Mouse (Mus musculus) intestine, embryonic 16.5 days (tissue): ENCODE measurements around the gene Syt17. TPM values are rescaled to one million over a fixed set of nuclear protein-coding genes. Genes with fewer than 3 reads are reported as not detected.

Experiments
- ATAC-seq: fragments of 200-750 bp; cut with Nextera tagmentation; 2 replicates; pipeline ENCODE4 v1.8.0; 2017; ENCODE audit warnings: moderate TSS enrichment, moderate library complexity
- H3K27ac ChIP-seq: fragments of 300-500 bp; sonication (generic); 2 replicates; pipeline ENCODE4 v1.5.1; 2014; ENCODE audit warnings: mild to moderate bottlenecking, low read length
- H3K27me3 ChIP-seq: fragments of 300-500 bp; sonication (generic); replicated peaks from 2 replicates; pipeline ENCODE4 v1.6.1; 2014; ENCODE audit warnings: low read length, control low read depth, mixed read lengths; ENCODE audit not compliant: control insufficient read depth, insufficient read depth
- H3K36me3 ChIP-seq: fragments of 300-500 bp; sonication (generic); 2 replicates; pipeline ENCODE4 v1.6.1; 2014; ENCODE audit warnings: low read length, control low read depth; ENCODE audit not compliant: control insufficient read depth, insufficient read depth
- H3K4me1 ChIP-seq: fragments of 300-500 bp; sonication (generic); 2 replicates; pipeline ENCODE4 v1.6.1; 2014; ENCODE audit warnings: low read length, control low read depth, mixed read lengths; ENCODE audit not compliant: control insufficient read depth, insufficient read depth
- H3K4me2 ChIP-seq: fragments of 300-500 bp; sonication (generic); 2 replicates; pipeline ENCODE4 v1.6.1; 2014; ENCODE audit warnings: low read depth, low read length, control low read depth
- H3K4me3 ChIP-seq: fragments of 300-500 bp; sonication (generic); 2 replicates; pipeline ENCODE4 v1.5.1; 2014; ENCODE audit warnings: mild to moderate bottlenecking, low read length
- H3K9ac ChIP-seq: fragments of 300-500 bp; sonication (generic); 2 replicates; pipeline ENCODE4 v1.6.1; 2014; ENCODE audit warnings: low read depth, low read length
- H3K9me3 ChIP-seq: fragments of 300-500 bp; sonication (generic); 2 replicates; pipeline ENCODE4 v1.6.1; 2016; ENCODE audit warnings: low read length, control low read depth; ENCODE audit not compliant: control insufficient read depth
- WGBS: fragments of 180-500 bp; shearing (Covaris S2); extraction: QIAGEN DNeasy Blood & Tissue Kit; methylation state at CpG from one replicate; pipeline ENCODE4 v1.1.7; 2014; 5-methylcytosine and 5-hydroxymethylcytosine counted together
- polyA plus RNA-seq: library from polyadenylated mRNA; unstranded; fragments of >200 nt; fragmentation: Nextera tagmentation; extraction: Ambion mirVana; gene quantifications from 2 replicates; pipeline ENCODE4 v1.2.1, GENCODE M21; 2015

Syt17 gene
- polyA plus RNA-seq, 1 experiment from 2014 or later: 5.1 TPM

DNA sequence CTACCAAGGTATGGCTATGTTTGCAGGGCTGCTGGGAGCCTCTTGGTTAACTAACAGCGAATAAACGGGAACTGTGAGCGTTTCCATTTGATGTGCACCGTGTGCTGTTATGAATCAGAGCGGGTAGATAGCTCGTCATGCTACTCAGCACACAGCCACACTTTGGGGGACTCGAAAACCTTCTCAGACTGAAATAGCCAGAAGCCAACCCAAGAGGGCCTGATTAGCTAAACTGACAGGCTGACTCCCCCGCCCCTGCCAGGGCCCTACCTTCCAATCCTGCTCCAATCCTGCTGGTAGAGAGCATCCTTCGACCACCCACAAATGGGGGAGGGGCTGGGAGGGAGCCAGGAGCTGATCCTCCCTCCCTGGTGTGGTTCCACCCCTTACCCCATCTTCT lies 4.7 kb downstream of the Syt17 start:
- 0 out of 2 replicates have a peak, but pooled peaks cover 5% of the 10 kb centered on the region for H3K4me1 ChIP-seq
- H3K9ac ChIP-seq: no peak overlapping the region
- H3K36me3 ChIP-seq: no peaks in the 10 kb centered on the region
- H3K9me3 ChIP-seq: no peaks in the 10 kb centered on the region
- H3K4me3 ChIP-seq: no peak overlapping the region
- no peak overlapping the region for H3K4me2 ChIP-seq
- WGBS: 10% methylated on average over 9 of the region's 9 CpGs
- H3K27me3 ChIP-seq: no peaks in the 10 kb centered on the region; the same call in 1 of the 2 replicates
- ATAC-seq: no peak
- H3K27ac ChIP-seq: no peak overlapping the region

DNA sequence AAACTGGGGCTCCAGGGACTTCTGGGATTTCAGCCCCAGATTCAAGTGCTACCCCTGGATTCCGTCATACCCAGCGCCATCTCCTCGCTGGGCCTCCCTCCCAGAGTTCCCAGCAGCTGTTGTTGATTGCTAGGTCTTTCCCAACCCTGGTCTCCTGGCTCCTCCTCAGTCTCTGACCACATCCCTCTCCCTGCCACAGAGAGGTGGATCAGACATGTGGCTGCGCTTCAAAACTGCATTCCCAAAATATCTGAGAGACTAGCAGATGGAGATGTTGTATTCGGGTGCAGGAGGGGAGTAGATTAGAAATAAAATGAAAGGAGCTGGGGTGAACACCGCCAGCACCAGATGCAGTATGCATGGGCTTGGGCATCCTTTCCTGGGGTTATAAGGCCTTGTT lies 6.5 kb downstream of the Syt17 start:
- H3K4me1 ChIP-seq: no peaks in the 10 kb centered on the region
- no peak overlapping the region for H3K4me2 ChIP-seq
- 70% methylated on average over 6 of the region's 6 CpGs for WGBS
- no peak overlapping the region for H3K4me3 ChIP-seq
- no peaks in the 10 kb centered on the region; the same call in 1 of the 2 replicates for H3K27me3 ChIP-seq
- H3K9ac ChIP-seq: no peak overlapping the region
- H3K36me3 ChIP-seq: no peaks in the 10 kb centered on the region
- H3K27ac ChIP-seq: no peak overlapping the region
- no peak for ATAC-seq
- H3K9me3 ChIP-seq: no peaks in the 10 kb centered on the region

DNA sequence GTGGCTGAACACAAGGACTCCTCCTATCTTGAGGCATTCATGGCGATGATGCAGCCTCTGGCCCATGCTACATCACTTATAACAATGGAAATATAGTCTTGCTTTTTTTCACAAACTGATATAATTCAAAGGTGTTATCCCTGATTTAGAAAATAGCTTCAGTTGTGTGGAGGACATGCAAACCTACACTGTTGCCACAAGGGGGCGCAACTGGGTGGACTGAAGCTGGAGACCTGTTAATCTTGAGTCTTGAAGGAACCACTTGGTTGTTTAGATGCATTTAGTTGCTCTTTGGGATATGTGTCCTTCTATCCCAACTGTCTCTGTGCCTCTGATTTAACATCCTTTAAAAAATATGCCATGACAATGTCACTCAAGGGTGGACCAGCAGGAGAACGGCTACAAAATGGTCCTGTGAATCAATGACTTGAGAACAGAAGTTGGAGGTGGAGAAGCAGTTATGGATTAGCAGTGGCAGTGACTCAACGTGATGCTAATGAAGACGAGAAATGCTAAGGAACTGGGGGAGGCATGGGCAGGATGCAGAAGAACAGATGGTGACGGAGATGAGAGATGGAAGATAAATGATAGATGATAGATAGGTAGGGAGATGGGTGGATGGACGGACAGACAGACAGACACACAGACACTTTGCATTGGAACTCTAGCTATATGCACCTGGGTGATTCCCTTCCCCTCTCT lies 10.8 kb downstream of the Syt17 start:
- H3K27ac ChIP-seq: no peak overlapping the region
- H3K9me3 ChIP-seq: no peaks in the 10 kb centered on the region
- no peaks in the 10 kb centered on the region for H3K36me3 ChIP-seq
- no peaks in the 10 kb centered on the region for H3K27me3 ChIP-seq
- 62% methylated on average over 7 of the region's 7 CpGs for WGBS
- H3K4me2 ChIP-seq: no peak overlapping the region
- H3K4me3 ChIP-seq: no peak overlapping the region
- no peaks in the 10 kb centered on the region for H3K4me1 ChIP-seq
- no peak overlapping the region for H3K9ac ChIP-seq
- no peak for ATAC-seq

DNA sequence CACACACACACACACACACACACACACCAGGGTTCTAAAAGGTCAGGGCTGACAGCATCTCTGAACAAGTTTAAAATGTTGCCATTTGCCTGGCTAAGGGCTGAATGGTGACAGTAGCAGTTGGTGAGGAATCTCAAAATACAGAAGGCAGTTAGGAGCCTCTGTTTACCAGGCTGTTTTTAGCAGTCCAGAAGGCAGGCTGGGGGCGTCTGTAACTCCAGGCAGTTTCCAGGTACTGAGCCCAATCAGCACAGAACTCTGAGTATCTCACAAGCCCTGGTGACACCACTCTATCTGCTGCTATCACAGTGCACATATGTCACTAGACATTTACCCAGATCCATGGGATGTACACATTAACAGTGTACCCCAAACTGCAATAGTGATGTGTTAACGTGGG lies 19.1 kb downstream of the Syt17 start:
- WGBS: 69% methylated on average over 2 of the region's 2 CpGs
- Histone ChIP-seq H3K27me3 (no peaks in the 10 kb centered on the region), H3K4me1 (no peaks in the 10 kb centered on the region), H3K9me3 (no peaks in the 10 kb centered on the region), H3K9ac (no peak overlapping the region), H3K36me3 (no peaks in the 10 kb centered on the region), H3K27ac (no peak overlapping the region), H3K4me3 (no peak overlapping the region), H3K4me2 (no peak overlapping the region)
- no peak for ATAC-seq

DNA sequence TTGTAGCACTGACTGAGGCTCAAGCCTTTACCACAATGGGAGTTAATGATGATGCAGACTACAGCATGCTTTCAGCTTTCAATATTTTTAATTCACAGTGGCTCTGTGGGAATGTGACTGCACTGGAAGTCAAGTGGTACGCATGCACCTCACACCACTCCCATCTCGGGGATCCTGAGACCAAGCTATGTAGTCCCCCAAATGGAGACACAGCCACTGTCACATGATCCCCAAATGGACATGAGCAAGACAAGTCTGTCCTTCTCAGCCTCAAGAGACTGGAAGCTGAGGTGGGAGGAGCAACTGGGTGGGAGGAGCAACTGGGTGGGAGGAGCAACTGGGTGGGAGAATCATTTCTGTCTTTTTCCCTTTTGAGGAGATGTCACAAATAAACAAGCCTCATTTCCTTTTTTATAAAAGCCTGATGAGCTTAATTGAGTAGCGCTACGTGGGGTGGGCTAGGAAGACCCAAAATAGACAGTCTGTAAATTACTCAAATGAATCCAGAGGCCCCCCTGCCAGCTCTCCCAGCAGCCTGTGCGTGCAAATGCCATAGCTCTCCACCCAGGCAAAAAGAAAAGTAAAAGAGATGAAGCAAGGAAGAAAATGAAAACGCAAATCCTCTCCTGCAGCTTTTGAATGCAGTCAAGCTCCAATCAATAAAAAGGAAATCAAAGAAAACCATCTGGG lies 28.4 kb downstream of the Syt17 start:
- Histone ChIP-seq H3K27me3 (no peaks in the 10 kb centered on the region), H3K27ac (no peak overlapping the region), H3K4me2 (no peak overlapping the region), H3K36me3 (no peaks in the 10 kb centered on the region), H3K4me1 (no peaks in the 10 kb centered on the region), H3K4me3 (no peak overlapping the region), H3K9ac (no peak overlapping the region), H3K9me3 (no peaks in the 10 kb centered on the region)
- ATAC-seq: no peak
- 60% methylated on average over 6 of the region's 6 CpGs for WGBS

DNA sequence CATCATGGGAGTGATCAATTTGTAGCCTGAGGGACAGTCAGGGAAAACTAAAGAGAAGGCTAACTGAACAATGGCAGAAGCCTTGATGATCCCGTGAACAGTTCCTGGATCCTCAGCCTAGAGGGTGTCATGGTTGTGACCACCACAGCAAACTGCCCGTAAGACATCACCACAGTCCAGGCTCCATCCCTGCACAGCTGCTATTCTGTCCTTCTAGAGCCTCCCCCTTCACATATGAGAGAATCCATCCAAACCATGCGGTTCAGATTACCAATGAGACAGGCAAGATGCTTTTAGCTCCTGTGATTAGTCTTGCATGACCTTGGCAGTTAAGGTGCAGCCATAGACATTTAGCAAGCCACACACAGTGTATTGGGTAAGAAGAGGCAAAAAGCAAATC lies 33.8 kb downstream of the Syt17 start:
- H3K4me1 ChIP-seq: no peaks in the 10 kb centered on the region
- H3K27ac ChIP-seq: no peak overlapping the region
- no peaks in the 10 kb centered on the region for H3K36me3 ChIP-seq
- no peak overlapping the region for H3K9ac ChIP-seq
- ATAC-seq: no peak
- H3K9me3 ChIP-seq: no peaks in the 10 kb centered on the region
- H3K4me3 ChIP-seq: no peak overlapping the region
- H3K4me2 ChIP-seq: no peak overlapping the region
- 86% methylated on average over 3 of the region's 3 CpGs for WGBS
- no peaks in the 10 kb centered on the region for H3K27me3 ChIP-seq

DNA sequence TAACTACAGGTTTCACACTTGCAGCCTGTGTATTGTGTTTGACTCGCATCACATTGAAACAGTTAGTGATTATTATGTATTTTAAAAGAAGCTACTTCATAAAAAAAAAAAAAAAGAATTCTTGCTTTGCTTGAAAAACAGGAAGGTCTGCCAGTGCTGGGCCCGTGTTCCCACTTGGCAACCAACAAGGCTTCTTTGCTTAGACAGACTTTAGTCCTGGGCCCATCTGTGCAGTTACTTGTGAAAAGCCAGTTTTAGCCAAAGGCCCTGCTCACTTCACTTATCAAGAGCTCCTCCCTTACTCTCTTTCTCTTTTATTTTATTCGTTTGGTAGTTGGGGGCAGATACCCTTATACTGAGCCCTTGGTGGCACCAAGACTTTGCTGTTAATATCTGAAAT lies 36.1 kb downstream of the Syt17 start:
- H3K4me3 ChIP-seq: no peak overlapping the region
- H3K27me3 ChIP-seq: no peaks in the 10 kb centered on the region
- no peak for ATAC-seq
- no peaks in the 10 kb centered on the region for H3K4me1 ChIP-seq
- H3K9ac ChIP-seq: no peak overlapping the region
- H3K9me3 ChIP-seq: no peaks in the 10 kb centered on the region
- H3K27ac ChIP-seq: no peak overlapping the region
- WGBS: 75% methylated on average over 3 of the region's 3 CpGs
- no peak overlapping the region for H3K4me2 ChIP-seq
- no peaks in the 10 kb centered on the region for H3K36me3 ChIP-seq

DNA sequence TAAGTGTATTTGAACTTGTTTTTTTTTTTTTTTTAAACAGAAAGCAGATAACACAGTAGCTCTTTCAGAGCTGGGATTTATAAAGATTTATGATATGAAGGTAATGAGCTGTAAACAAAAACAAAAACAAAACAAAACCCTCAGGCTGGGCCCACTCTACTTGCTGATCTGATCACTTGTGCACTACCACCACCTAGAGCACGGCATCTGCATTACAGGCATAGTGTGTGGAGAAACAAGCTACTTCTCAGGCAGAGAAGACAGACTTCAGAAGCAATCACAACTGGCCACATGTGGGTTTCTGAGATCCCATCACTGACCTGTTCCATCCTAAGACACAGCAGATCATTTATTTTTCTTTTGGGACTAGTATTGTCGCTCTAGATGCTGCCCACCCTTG lies 38.6 kb downstream of the Syt17 start:
- H3K27me3 ChIP-seq: no peaks in the 10 kb centered on the region
- no peaks in the 10 kb centered on the region for H3K36me3 ChIP-seq
- H3K4me2 ChIP-seq: no peak overlapping the region
- H3K4me1 ChIP-seq: no peaks in the 10 kb centered on the region
- H3K4me3 ChIP-seq: no peak overlapping the region
- no peak overlapping the region for H3K9ac ChIP-seq
- 35% methylated on average over 2 of the region's 2 CpGs for WGBS
- ATAC-seq: no peak
- H3K9me3 ChIP-seq: no peaks in the 10 kb centered on the region
- H3K27ac ChIP-seq: no peak overlapping the region

DNA sequence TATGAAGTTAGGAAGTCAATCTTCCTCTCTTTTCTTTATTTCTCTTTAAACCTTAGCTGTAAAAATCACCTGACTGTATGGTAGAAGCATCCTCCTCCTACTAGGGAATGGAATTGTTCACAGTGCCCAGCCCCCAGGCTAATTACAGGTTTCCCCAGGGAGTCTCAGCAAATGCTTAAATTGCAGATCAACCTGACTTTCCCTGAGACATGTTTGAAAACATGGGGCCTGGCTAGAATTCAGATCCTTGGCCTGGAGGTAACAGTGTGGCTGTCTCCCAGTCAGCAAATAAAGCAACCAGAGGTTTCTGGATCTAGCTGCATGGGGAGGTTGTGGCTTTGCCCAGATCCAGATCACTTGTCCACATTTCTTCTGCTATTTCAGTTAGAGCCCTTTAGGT lies 42.8 kb downstream of the Syt17 start:
- H3K9me3 ChIP-seq: no peaks in the 10 kb centered on the region
- no peak overlapping the region for H3K4me2 ChIP-seq
- H3K27ac ChIP-seq: no peak overlapping the region
- no peak overlapping the region for H3K9ac ChIP-seq
- H3K36me3 ChIP-seq: no peaks in the 10 kb centered on the region
- no peak overlapping the region for H3K4me3 ChIP-seq
- H3K27me3 ChIP-seq: no peaks in the 10 kb centered on the region
- no peak for ATAC-seq
- H3K4me1 ChIP-seq: no peaks in the 10 kb centered on the region
